In the genomic region with DNA sequence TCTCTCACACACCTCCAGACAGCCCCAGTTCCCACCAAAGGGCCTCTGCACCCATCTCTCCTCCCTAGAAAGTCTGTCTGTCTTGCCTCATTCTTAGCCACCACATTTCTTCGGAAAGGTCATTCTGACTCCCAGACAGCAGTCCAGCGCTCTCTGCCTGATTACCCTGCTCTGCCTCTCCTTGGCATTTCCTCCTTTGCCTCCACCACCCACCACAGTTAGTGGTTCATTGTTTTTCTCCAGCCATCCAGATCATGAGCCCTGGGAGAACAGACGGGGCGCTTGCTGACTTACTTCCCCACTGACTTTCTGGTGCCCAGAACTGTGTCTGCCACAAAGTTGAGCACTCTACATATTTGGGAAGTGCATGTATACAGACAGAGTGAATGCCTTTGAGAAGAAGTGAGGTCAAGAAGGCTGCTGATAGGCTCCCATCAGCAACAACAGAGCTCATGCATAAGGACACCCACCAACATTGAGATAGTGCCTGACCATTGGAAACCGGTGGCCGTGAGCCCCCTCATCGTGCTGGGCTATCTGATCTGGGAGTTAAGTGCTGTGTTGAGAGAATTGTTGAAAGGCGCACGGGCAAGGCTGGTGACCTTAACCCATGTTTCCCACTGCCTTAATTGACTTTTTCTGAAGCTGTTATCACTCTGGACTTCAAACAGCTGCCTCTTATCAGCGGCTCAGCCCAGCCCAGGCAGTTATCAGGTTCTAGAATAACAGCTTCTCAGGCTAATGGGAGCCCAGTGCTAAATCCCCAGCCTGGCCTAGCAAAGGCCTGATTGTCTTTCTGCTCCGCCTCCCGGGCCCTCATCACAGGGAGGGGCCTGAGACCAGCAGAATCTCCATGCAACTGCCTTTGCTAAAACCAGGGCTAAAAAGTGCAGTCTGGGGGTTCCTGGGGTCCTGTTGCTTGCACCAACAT, we compare ENCODE assay signal across 11 mouse cellular contexts. TPM values are rescaled to one million over a fixed set of nuclear protein-coding genes. Genes with fewer than 3 reads are reported as not detected.
A peak's percentile ranks its signal among the peaks of the same experiment; 100 is the strongest.
DNase-seq lines count a peak whose midpoint lies in the region; ATAC-seq and TF ChIP-seq lines count a peak whose summit lies in the region.
"Had no signal": no experiment of that assay in that cellular context is flagged by ENCODE, and none has a peak within 500 bp of the region (broad histone marks: within the 10 kb centered on the region; RNA-seq: fewer than 3 reads in every experiment).

No protein-coding gene starts in this region.

- 0 out of 2 replicates have a peak, but pooled peaks have one; percentile 38 for ATAC-seq in heart, embryonic 14.5 days (ENCODE audit: insufficient number of reproducible peaks, insufficient read depth, low FRiP score, low read depth)
- ATAC-seq in common myeloid progenitor, adult 5-6 weeks (replicated peaks; ENCODE audit: low read depth, poor library complexity, severe bottlenecking), result peak; percentile 83
- peak; percentile 93 for ATAC-seq in liver, embryonic 14.5 days (ENCODE audit: insufficient read depth)
- no peak for ATAC-seq in forebrain, embryonic 11.5 days (replicated peaks; ENCODE audit: low FRiP score)

- H3K4me1 ChIP-seq in heart, embryonic 14.5 days (ENCODE audit: control insufficient read depth in 2 of 2, insufficient read depth in 2 of 2, low read length in 2 of 2), result peaks cover 11 to 14% of the 10 kb centered on the region in 2 experiments
- peaks cover 84% of the 10 kb centered on the region for H3K4me1 ChIP-seq in E14TG2a.4 (replicated peaks; ENCODE audit: low read depth, low read length)
- H3K4me1 ChIP-seq in liver, embryonic 14.5 days (replicated peaks; ENCODE audit: control insufficient read depth in 2 of 2, insufficient read depth in 2 of 2, low read length in 1 of 2), result peaks cover 16 to 24% of the 10 kb centered on the region in 2 experiments
- peaks cover 3% of the 10 kb centered on the region; the same call in 1 of the 2 replicates for H3K4me1 ChIP-seq in forebrain, embryonic 11.5 days (replicated peaks; ENCODE audit: control insufficient read depth, insufficient read depth, low read length)

- peaks cover 28% of the 10 kb centered on the region for H3K27me3 ChIP-seq in heart, embryonic 14.5 days (ENCODE audit: control insufficient read depth, insufficient read depth, low read length)
- 0 out of 2 replicates have a peak, but pooled peaks cover 2% of the 10 kb centered on the region for H3K27me3 ChIP-seq in E14TG2a.4 (ENCODE audit: insufficient read depth, low read length)
- H3K27me3 ChIP-seq in liver, embryonic 14.5 days (ENCODE audit: control insufficient read depth, insufficient read depth, low read length), result no peaks in the 10 kb centered on the region
- no peaks in the 10 kb centered on the region for H3K27me3 ChIP-seq in forebrain, embryonic 11.5 days (ENCODE audit: control insufficient read depth, insufficient read depth, low read length)
- H3K27me3 ChIP-seq: limb, embryonic 12.5 days had no signal

- 22% methylated on average over 12 of the region's 12 CpGs for WGBS in heart, embryonic 14.5 days
- WGBS in liver, embryonic 14.5 days (ENCODE audit: insufficient replicate concordance), result 20% methylated on average over 12 of the region's 12 CpGs
- 34% methylated on average over 12 of the region's 12 CpGs for WGBS in forebrain, embryonic 11.5 days

- DNase-seq in heart, adult 9 months (ENCODE audit: low spot score in 2 of 2), result no peak
- peak; percentile 60 to 78 (median 75) for DNase-seq in liver, embryonic 14.5 days (ENCODE audit: low read depth in 3 of 3, low spot score in 3 of 3)
- no peak for DNase-seq in adrenal gland, adult 18-20 months (ENCODE audit: low spot score in 2 of 2)
- DNase-seq in gastrocnemius, postnatal 4 days (ENCODE audit: low spot score in 2 of 2), result no peak
- no peak for DNase-seq in forebrain, embryonic 11.5 days (ENCODE audit: low spot score)
- DNase-seq: right cerebral cortex, postnatal 25 days had no signal

- TF ChIP-seq CTCF in E14TG2a.4 (conservative IDR thresholded peaks at IDR 0.05; ENCODE audit: low read length), result no peak
- no peak for TF ChIP-seq CTCF in liver, embryonic 14.5 days (IDR thresholded peaks at IDR 0.05; ENCODE audit: low read depth)

- no peaks in the 10 kb centered on the region for H3K36me3 ChIP-seq in heart, embryonic 14.5 days (ENCODE audit: control insufficient read depth, insufficient read depth, low read length)
- no peaks in the 10 kb centered on the region for H3K36me3 ChIP-seq in E14TG2a.4 (ENCODE audit: insufficient read depth, low read length)
- no peaks in the 10 kb centered on the region for H3K36me3 ChIP-seq in liver, embryonic 14.5 days (replicated peaks; ENCODE audit: control insufficient read depth, insufficient read depth, low read depth)
- H3K36me3 ChIP-seq in forebrain, embryonic 11.5 days (ENCODE audit: control insufficient read depth, insufficient read depth, low read length), result no peaks in the 10 kb centered on the region
- H3K36me3 ChIP-seq: limb, embryonic 12.5 days had no signal

- H3K27ac ChIP-seq in heart, embryonic 14.5 days (replicated peaks in 1 of 2; ENCODE audit: control insufficient read depth in 1 of 2, insufficient read depth in 1 of 2, low read depth in 2 of 2, low read length in 2 of 2), result no peak overlapping the region
- H3K27ac ChIP-seq in liver, embryonic 14.5 days, result no peak overlapping the region
- H3K27ac ChIP-seq in forebrain, embryonic 11.5 days (ENCODE audit: low read depth, low read length), result no peak overlapping the region
- H3K27ac ChIP-seq: hindbrain, embryonic 14.5 days; limb, embryonic 12.5 days had no signal

- TF ChIP-seq EP300 in liver, embryonic 14.5 days (IDR thresholded peaks at IDR 0.05; ENCODE audit: low read depth), result peak; percentile 83

- H3K4me3 ChIP-seq in heart, embryonic 14.5 days (ENCODE audit: control insufficient read depth in 1 of 2, insufficient read depth in 1 of 2, low read depth in 1 of 2, low read length in 2 of 2), result no peak overlapping the region
- H3K4me3 ChIP-seq in E14TG2a.4 (replicated peaks; ENCODE audit: low read length), result peak overlapping the region; percentile 32; the same call in 1 of the 2 replicates
- H3K4me3 ChIP-seq in liver, embryonic 14.5 days (ENCODE audit: insufficient read depth in 1 of 2, low read depth in 2 of 2, low read length in 2 of 2), result no peak overlapping the region
- H3K4me3 ChIP-seq in forebrain, embryonic 11.5 days (ENCODE audit: low read depth, low read length), result no peak overlapping the region
- H3K4me3 ChIP-seq: limb, embryonic 12.5 days had no signal

- no peak overlapping the region for H3K9ac ChIP-seq in heart, embryonic 14.5 days (ENCODE audit: low read length)
- no peak overlapping the region for H3K9ac ChIP-seq in liver, embryonic 14.5 days (replicated peaks)
- H3K9ac ChIP-seq in forebrain, embryonic 11.5 days (ENCODE audit: low read length), result no peak overlapping the region
- H3K9ac ChIP-seq: hindbrain, embryonic 14.5 days; limb, embryonic 12.5 days had no signal

- no peak overlapping the region for H3K4me2 ChIP-seq in heart, embryonic 14.5 days (ENCODE audit: low read length)
- H3K4me2 ChIP-seq in liver, embryonic 14.5 days (ENCODE audit: low read depth), result peak overlapping the region; percentile 25
- no peak overlapping the region for H3K4me2 ChIP-seq in forebrain, embryonic 11.5 days (ENCODE audit: low read depth, low read length, severe bottlenecking)
- H3K4me2 ChIP-seq: hindbrain, embryonic 14.5 days; limb, embryonic 12.5 days had no signal

- no peaks in the 10 kb centered on the region for H3K9me3 ChIP-seq in heart, embryonic 14.5 days (ENCODE audit: control insufficient read depth, low read length)
- H3K9me3 ChIP-seq in E14TG2a.4 (ENCODE audit: low read length), result no peaks in the 10 kb centered on the region
- H3K9me3 ChIP-seq in liver, embryonic 14.5 days (ENCODE audit: control insufficient read depth, low read length), result no peaks in the 10 kb centered on the region
- no peaks in the 10 kb centered on the region for H3K9me3 ChIP-seq in forebrain, embryonic 11.5 days (ENCODE audit: control insufficient read depth, low read length)
- H3K9me3 ChIP-seq: limb, embryonic 12.5 days had no signal

RNA-seq across cellular contexts. Expression of gene Gpr37l1, which starts 37.0 kb away (rescaled TPM):
- polyA plus RNA-seq in heart, embryonic 14.5 days (2014; fragmentation: Nextera tagmentation; extraction: Ambion mirVana), result not detected in 2 replicates
- not detected in 2 replicates for total RNA-seq in common myeloid progenitor, adult 5-6 weeks (2017)
- polyA plus RNA-seq in liver, embryonic 14.5 days (2012; rRNA removed), result 0.01 TPM in 1 of 2 replicates, not detected in the other
- polyA plus RNA-seq in liver, embryonic 14.5 days (2014; fragmentation: Nextera tagmentation; extraction: Ambion mirVana), result not detected in 2 replicates
- total RNA-seq in adrenal gland, adult 18-20 months (2021), result 1 to 10 TPM in 1 of 2 experiments, under 1 TPM in 1; 0.86 to 1.6 TPM
- 1 to 10 TPM; 1.3 to 1.7 TPM for total RNA-seq in gastrocnemius, postnatal 4 days (2021)
- not detected in 2 replicates for polyA plus RNA-seq in forebrain, embryonic 11.5 days (2014; fragmentation: Nextera tagmentation; extraction: Ambion mirVana)
- polyA plus RNA-seq: limb, embryonic 12.5 days had no signal

RNA-seq across cellular contexts. Expression of gene Elf3, which starts 53.9 kb away (rescaled TPM):
- 0.13 and 0.39 TPM in 2 replicates for polyA plus RNA-seq in heart, embryonic 14.5 days (2014; fragmentation: Nextera tagmentation; extraction: Ambion mirVana)
- not detected in 2 replicates for total RNA-seq in common myeloid progenitor, adult 5-6 weeks (2017)
- 0.57 and 0.58 TPM in 2 replicates for polyA plus RNA-seq in liver, embryonic 14.5 days (2012; rRNA removed)
- 0.43 and 0.61 TPM in 2 replicates for polyA plus RNA-seq in liver, embryonic 14.5 days (2014; fragmentation: Nextera tagmentation; extraction: Ambion mirVana)
- under 1 TPM in 1 of 2 experiments, not detected in 1; 0.19 TPM for total RNA-seq in adrenal gland, adult 18-20 months (2021)
- under 1 TPM; 0.42 to 0.44 TPM for total RNA-seq in gastrocnemius, postnatal 4 days (2021)
- polyA plus RNA-seq in forebrain, embryonic 11.5 days (2014; fragmentation: Nextera tagmentation; extraction: Ambion mirVana), result 0.83 and 0.97 TPM in 2 replicates

RNA-seq across cellular contexts. Expression of gene Arl8a, which starts 57.8 kb away (rescaled TPM):
- polyA plus RNA-seq in heart, embryonic 14.5 days (2014; fragmentation: Nextera tagmentation; extraction: Ambion mirVana), result 34.3 and 37.2 TPM in 2 replicates
- total RNA-seq in common myeloid progenitor, adult 5-6 weeks (2017), result 16.2 and 16.4 TPM in 2 replicates
- 8.1 and 9.2 TPM in 2 replicates for polyA plus RNA-seq in liver, embryonic 14.5 days (2012; rRNA removed)
- polyA plus RNA-seq in liver, embryonic 14.5 days (2014; fragmentation: Nextera tagmentation; extraction: Ambion mirVana), result 7.2 and 8.5 TPM in 2 replicates
- total RNA-seq in adrenal gland, adult 18-20 months (2021), result 10 to 100 TPM; 54.1 to 54.7 TPM
- total RNA-seq in gastrocnemius, postnatal 4 days (2021), result 10 to 100 TPM; 49.9 to 50.9 TPM
- 67.9 and 73.5 TPM in 2 replicates for polyA plus RNA-seq in forebrain, embryonic 11.5 days (2014; fragmentation: Nextera tagmentation; extraction: Ambion mirVana)

Comparison
In these comparisons a context has a peak if more than half of its experiments do, and no peak if none do; other contexts are left out.
1. DNase-seq: peak in liver, embryonic 14.5 days (3 of 3); none in heart, adult 9 months (0 of 2), adrenal gland, adult 18-20 months (0 of 2), gastrocnemius, postnatal 4 days (0 of 2) and forebrain, embryonic 11.5 days (single experiment).